Mouse (Mus musculus) midbrain, embryonic 11.5 days (tissue): Measurements from ENCODE around the gene Unk. TPM values are rescaled to one million over a fixed set of nuclear protein-coding genes. Genes with fewer than 3 reads are reported as not detected.
A peak's percentile ranks its signal among the peaks of the same experiment; 100 is the strongest.

Source experiments
- ATAC-seq: fragments of 200-750 bp; cut with Nextera tagmentation; 2 replicates; pipeline ENCODE4 v1.8.0; 2017; ENCODE audit warnings: moderate TSS enrichment, moderate library complexity; ENCODE audit not compliant: low FRiP score
- DNase-seq: peaks from one replicate; pipeline ENCODE4 v3.0.0; 2015; ENCODE audit warnings: low spot score; ENCODE audit errors: missing footprints
- H3K27ac ChIP-seq: fragments of 300-500 bp; sonication (generic); 2 replicates; pipeline ENCODE4 v1.5.1; 2014; ENCODE audit warnings: low read depth, low read length
- H3K27me3 ChIP-seq: fragments of 300-500 bp; sonication (generic); 2 replicates; pipeline ENCODE4 v1.6.1; 2014; ENCODE audit warnings: mild to moderate bottlenecking, low read length, moderate library complexity, mixed read lengths; ENCODE audit not compliant: control insufficient read depth, insufficient read depth
- H3K36me3 ChIP-seq: fragments of 300-500 bp; sonication (generic); 2 replicates; pipeline ENCODE4 v1.6.1; 2014; ENCODE audit warnings: mild to moderate bottlenecking, low read length, moderate library complexity, mixed read lengths; ENCODE audit not compliant: control insufficient read depth, insufficient read depth
- H3K4me1 ChIP-seq: fragments of 300-500 bp; sonication (generic); 2 replicates; pipeline ENCODE4 v1.6.1; 2014; ENCODE audit warnings: low read length; ENCODE audit not compliant: control insufficient read depth, insufficient read depth
- H3K4me2 ChIP-seq: fragments of 300-500 bp; sonication (generic); 2 replicates; pipeline ENCODE4 v1.6.1; 2014; ENCODE audit warnings: mild to moderate bottlenecking, moderate library complexity
- H3K4me3 ChIP-seq: fragments of 300-500 bp; sonication (generic); 2 replicates; pipeline ENCODE4 v1.5.1; 2014; ENCODE audit warnings: low read depth, low read length
- H3K9ac ChIP-seq: fragments of 300-500 bp; sonication (generic); 2 replicates; pipeline ENCODE4 v1.6.1; 2014; ENCODE audit warnings: low read length
- H3K9me3 ChIP-seq: fragments of 300-500 bp; sonication (generic); 2 replicates; pipeline ENCODE4 v1.6.1; 2016; ENCODE audit warnings: low read length; ENCODE audit not compliant: control insufficient read depth
- WGBS: fragments of 180-500 bp; shearing (Covaris S2); extraction: QIAGEN DNeasy Blood & Tissue Kit; methylation state at CpG from one replicate; pipeline ENCODE4 v1.1.7; 2014; 5-methylcytosine and 5-hydroxymethylcytosine counted together
- polyA plus RNA-seq: library from polyadenylated mRNA; unstranded; fragments of >200 nt; fragmentation: Nextera tagmentation; extraction: Ambion mirVana; gene quantifications from 2 replicates; pipeline ENCODE4 v1.2.1, GENCODE M21; 2014

Gene Unk
- polyA plus RNA-seq, 1 experiment from 2014 or later, result 23.4 TPM

DNA sequence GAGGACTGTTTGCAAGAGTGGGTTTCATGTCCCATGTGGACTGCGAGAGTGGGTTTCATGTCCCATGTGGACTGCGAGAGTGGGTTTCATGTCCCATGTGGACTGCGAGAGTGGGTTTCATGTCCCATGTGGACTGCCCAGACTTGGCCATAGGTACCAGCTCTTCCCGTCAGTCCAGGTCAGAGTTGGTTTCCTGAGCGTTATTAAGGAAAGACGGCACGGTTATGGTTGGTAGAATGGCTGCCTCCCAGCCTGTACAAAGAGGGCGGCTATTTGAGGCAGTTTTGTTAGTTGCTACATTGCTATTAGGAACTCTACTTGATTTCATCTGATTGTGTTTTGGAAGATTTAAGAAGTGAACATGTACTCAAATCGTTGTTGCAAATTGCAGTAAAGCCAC, 7.7 kb downstream of the Unk start:
- WGBS, result 95% methylated on average over 9 of the region's 9 CpGs
- no peaks in the 10 kb centered on the region for H3K4me1 ChIP-seq
- no peak for ATAC-seq
- no peak overlapping the region for H3K4me3 ChIP-seq
- no peak overlapping the region for H3K27ac ChIP-seq
- H3K36me3 ChIP-seq, result peaks cover 17% of the 10 kb centered on the region
- H3K27me3 ChIP-seq, result no peaks in the 10 kb centered on the region
- H3K9ac ChIP-seq, result no peak overlapping the region
- peak; percentile 69 for DNase-seq
- no peak overlapping the region for H3K4me2 ChIP-seq
- no peaks in the 10 kb centered on the region for H3K9me3 ChIP-seq

DNA sequence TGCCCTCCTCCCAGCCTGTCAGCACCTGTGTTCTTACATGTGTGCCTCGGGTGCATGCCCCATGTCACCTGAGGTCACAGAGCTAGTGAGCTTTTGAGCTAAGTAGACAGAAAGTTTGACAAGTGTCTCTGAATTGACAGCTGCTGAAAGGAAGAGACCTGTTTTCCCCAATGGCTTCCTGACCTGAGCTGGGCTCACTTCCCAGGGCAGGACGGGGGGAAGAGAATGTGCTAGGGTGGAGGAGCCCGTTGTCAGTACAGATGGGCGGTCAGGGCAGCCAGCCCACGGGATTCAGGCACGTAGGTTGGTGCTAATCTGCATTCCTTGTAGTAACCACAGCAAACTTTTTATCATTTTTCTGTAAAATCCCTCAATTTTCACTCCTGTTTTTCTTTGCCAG, 10.5 kb downstream of the Unk start:
- Histone ChIP-seq H3K27ac (no peak overlapping the region), H3K9ac (no peak overlapping the region), H3K36me3 (peaks cover 15% of the 10 kb centered on the region), H3K27me3 (no peaks in the 10 kb centered on the region), H3K4me1 (no peaks in the 10 kb centered on the region), H3K4me2 (no peak overlapping the region), H3K4me3 (no peak overlapping the region), H3K9me3 (no peaks in the 10 kb centered on the region)
- 99% methylated on average over 6 of the region's 6 CpGs for WGBS
- no peak for DNase-seq
- ATAC-seq, result no peak

DNA sequence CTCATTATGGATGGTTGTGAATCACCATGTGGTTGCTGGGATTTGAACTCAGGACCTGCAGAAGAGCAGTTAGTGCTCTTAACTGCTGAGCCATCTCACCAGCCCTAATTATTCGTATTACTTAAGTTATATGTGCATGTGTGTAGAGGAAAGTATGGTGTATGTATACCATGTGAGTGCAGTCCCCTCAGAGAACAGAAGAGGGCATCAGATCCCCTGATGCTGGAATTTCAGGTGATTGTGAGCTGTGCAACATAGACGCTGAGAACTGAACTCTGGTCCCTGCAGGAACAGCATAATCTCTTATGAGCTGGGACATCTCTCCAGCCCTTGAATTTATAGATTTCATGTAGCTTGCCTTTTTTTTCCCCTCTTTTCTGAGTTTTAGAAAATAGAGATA, 11.7 kb downstream of the Unk start:
- DNase-seq (no peak), ATAC-seq (no peak)
- Histone ChIP-seq H3K4me2 (no peak overlapping the region), H3K9ac (no peak overlapping the region), H3K27ac (no peak overlapping the region), H3K27me3 (no peaks in the 10 kb centered on the region), H3K4me3 (no peak overlapping the region), H3K4me1 (no peaks in the 10 kb centered on the region), H3K9me3 (no peaks in the 10 kb centered on the region), H3K36me3 (peaks cover 15% of the 10 kb centered on the region)
- 94% methylated on average over 2 of the region's 2 CpGs for WGBS

DNA sequence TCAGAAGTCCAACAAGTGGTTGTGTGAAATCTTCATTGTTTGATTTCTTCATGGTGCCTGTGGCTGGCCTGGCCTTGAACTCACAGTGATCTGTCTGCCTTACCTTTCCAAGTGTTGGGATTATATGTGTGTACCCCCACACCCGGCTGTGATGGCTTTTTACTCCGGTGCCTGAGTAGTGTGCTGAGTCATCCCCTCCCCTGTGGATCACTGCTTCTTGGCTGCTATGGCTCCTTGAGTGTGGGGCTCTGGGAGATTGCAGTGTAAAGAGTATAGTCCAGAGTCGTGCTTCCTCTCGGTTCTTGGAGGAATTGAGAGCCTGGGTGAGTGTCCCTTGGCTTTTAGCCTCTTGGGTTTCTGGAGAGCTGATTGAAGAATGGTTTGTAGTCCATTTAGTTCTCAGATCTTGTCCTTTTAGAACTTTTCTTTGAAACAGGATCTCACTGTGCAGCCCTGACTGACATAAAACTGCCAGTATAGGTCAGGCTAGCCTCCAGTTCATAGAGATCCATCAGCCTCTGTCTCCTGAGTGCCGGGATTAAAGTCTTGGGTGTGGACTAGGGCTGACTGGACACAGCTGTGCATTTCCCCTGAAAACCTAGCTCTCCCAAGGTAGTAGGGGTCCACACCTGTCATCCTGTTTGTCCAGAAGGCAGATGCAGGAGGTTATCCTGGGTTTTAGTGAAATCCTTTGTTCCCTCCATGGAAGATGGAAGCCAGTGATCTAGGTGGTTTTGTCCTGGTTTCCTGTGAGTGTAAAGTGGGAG, 12.4 kb downstream of the Unk start:
- H3K4me3 ChIP-seq, result no peak overlapping the region
- no peak overlapping the region for H3K4me2 ChIP-seq
- H3K27me3 ChIP-seq, result no peaks in the 10 kb centered on the region
- no peak for DNase-seq
- no peaks in the 10 kb centered on the region for H3K4me1 ChIP-seq
- WGBS, result 92% methylated on average over 5 of the region's 5 CpGs
- H3K9me3 ChIP-seq, result no peaks in the 10 kb centered on the region
- no peak for ATAC-seq
- no peak overlapping the region for H3K9ac ChIP-seq
- peaks cover 15% of the 10 kb centered on the region for H3K36me3 ChIP-seq
- no peak overlapping the region for H3K27ac ChIP-seq

DNA sequence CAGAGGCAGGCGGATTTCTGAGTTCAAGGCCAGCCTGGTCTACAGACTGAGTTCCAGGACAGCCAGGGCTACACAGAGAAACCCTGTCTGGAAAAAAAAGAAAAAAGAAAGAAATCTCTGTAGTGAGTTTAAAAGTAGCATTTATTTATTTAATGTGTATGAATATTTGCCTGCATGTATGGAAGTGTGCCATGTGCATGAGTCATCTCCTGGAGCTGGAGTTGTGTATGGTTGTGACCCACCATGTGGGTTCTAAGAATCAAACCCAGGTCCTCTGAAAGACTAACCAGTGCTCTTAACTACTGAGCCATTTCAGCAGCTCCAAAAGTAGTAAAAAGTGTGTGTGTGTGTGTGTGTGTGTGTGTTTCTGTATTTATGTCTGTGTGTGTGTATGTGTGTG, 13.2 kb downstream of the Unk start:
- H3K36me3 ChIP-seq, result peaks cover 18% of the 10 kb centered on the region
- ATAC-seq, result no peak
- H3K4me2 ChIP-seq, result no peak overlapping the region
- DNase-seq, result no peak
- 96% methylated on average over 1 of the region's 1 CpGs for WGBS
- no peaks in the 10 kb centered on the region for H3K27me3 ChIP-seq
- no peak overlapping the region for H3K4me3 ChIP-seq
- no peaks in the 10 kb centered on the region for H3K9me3 ChIP-seq
- H3K27ac ChIP-seq, result no peak overlapping the region
- H3K4me1 ChIP-seq, result no peaks in the 10 kb centered on the region
- no peak overlapping the region for H3K9ac ChIP-seq

DNA sequence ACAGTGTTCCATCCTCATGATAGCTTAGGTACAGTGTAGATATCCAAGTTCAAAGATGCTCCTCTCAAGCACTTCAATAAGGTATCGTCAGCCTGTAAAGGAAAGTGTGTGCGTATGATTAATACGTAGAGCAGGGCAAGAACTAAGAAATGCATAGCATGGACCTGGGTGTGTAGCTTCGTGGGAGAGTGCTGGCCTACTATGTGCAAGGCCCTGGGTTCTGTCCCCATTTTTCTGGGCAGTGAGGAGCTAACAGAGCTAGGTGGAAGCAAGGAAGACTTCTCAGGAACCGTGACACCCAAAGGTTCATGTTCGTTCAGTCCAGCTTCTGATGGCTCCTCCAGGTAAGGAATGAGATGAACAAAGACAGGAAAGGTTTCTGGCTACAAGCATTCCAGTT, 15.1 kb downstream of the Unk start:
- no peak overlapping the region for H3K27ac ChIP-seq
- peaks cover 26% of the 10 kb centered on the region for H3K36me3 ChIP-seq
- H3K4me1 ChIP-seq, result no peaks in the 10 kb centered on the region
- no peaks in the 10 kb centered on the region for H3K9me3 ChIP-seq
- ATAC-seq, result no peak
- no peak overlapping the region for H3K4me3 ChIP-seq
- no peak overlapping the region for H3K4me2 ChIP-seq
- DNase-seq, result no peak
- no peaks in the 10 kb centered on the region for H3K27me3 ChIP-seq
- H3K9ac ChIP-seq, result no peak overlapping the region
- 96% methylated on average over 6 of the region's 6 CpGs for WGBS

DNA sequence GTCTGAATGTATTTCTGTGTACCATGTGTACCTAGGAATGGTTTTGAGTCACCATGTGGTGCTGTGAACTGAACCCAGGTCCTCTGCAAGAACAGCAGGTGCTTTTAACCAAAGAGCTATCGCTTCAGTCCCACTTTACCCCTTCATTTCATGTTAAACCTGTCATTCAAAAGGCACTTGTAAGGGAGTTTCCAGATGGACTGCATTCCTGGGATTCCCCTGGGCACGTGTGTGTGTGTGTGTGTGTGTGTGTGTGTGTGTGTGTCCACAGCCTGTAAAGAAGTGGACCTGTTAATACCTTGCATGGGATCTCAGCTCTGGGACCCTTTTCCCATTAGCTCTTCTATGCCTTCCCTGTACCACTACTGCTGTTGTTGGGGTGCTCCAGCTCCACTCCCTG, 19.5 kb downstream of the Unk start:
- ATAC-seq (no peak), DNase-seq (no peak)
- H3K4me2 ChIP-seq, result no peak overlapping the region
- no peak overlapping the region for H3K4me3 ChIP-seq
- no peak overlapping the region for H3K27ac ChIP-seq
- no peaks in the 10 kb centered on the region for H3K9me3 ChIP-seq
- peaks cover 45% of the 10 kb centered on the region for H3K36me3 ChIP-seq
- no peaks in the 10 kb centered on the region for H3K27me3 ChIP-seq
- no peaks in the 10 kb centered on the region for H3K4me1 ChIP-seq
- no peak overlapping the region for H3K9ac ChIP-seq
- WGBS, result 94% methylated on average over 2 of the region's 2 CpGs

DNA sequence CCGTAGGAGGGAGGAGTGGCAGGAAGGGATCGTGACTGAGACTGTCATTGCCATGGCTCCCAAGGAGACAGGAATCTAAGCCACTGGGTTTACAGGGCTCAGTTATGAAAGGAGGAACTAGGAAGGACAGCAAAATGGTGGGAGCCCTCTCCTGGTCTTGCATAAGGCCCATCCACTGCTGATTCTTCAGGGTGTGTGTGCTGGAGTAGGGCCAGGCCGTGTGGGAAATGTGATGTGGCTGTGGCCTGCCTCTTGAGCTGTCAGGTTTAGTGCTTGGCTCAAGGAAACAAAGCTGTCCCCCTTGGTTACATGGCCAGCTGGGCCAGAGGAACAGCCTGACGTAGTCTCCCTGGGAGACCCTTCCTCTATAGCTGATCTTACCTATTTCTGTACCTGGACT, 20.1 kb downstream of the Unk start:
- H3K9ac ChIP-seq, result no peak overlapping the region
- H3K27ac ChIP-seq, result no peak overlapping the region
- WGBS, result 88% methylated on average over 4 of the region's 4 CpGs
- no peaks in the 10 kb centered on the region for H3K4me1 ChIP-seq
- H3K9me3 ChIP-seq, result no peaks in the 10 kb centered on the region
- DNase-seq (no peak), ATAC-seq (no peak)
- H3K36me3 ChIP-seq, result peaks cover 46% of the 10 kb centered on the region
- H3K4me3 ChIP-seq, result no peak overlapping the region
- H3K27me3 ChIP-seq, result no peaks in the 10 kb centered on the region
- H3K4me2 ChIP-seq, result no peak overlapping the region

DNA sequence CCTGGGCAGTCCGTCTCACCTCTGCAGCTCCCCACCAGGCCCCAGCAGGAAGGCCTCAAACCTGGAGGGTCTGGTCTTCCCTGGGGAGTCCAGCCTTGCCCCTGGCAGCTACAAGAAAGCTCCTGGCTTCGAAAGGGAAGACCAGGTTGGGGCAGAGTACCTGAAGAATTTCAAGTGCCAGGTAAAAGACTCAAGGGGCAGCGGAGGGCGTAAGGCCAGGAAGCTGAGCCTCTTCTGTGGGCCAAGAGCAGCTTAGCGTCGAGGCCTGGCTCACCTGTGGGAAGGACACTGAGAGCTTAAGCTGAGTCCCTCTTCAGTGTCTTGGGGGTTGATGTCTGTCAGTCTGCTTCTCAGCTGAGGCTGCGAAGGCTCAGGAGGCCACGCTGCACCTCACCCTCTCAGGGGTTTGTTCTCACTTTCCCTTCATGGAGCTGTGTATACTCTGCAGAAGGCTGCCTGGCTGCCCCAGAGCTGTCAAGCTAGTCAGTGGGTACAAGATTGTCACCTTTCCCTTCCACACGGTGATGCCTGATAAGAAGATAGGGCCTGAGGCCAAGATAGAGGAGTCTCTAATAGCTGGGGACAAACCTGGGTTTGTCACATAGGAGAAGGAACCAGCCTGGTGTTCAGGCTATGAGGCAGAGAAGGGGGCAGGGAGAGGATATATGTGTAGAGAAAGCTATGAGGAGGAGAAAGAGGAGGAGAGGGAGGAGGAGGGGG, 23.5 kb downstream of the Unk start:
- ATAC-seq, result no peak

More for the DNA sequence above, 23.5 kb downstream of the Unk start:
- Histone ChIP-seq H3K9ac (no peak overlapping the region), H3K4me2 (no peak overlapping the region), H3K4me3 (no peak overlapping the region), H3K27me3 (no peaks in the 10 kb centered on the region), H3K27ac (no peak overlapping the region), H3K9me3 (no peaks in the 10 kb centered on the region), H3K4me1 (no peaks in the 10 kb centered on the region), H3K36me3 (peaks cover 62% of the 10 kb centered on the region)
- 97% methylated on average over 9 of the region's 9 CpGs for whole genome bisulfite sequencing
- no peak for DNase-seq
